Mouse (Mus musculus) liver, postnatal 0 days (tissue): Measurements from ENCODE around the gene Klhdc7a.

Experiments
- CTCF ChIP-seq: sonication (generic); IDR thresholded peaks from 2 replicates; pipeline ENCODE4 v1.5.1; 2016; ENCODE audit warnings: antibody characterized with exemption, low read depth
- EP300 ChIP-seq: IDR thresholded peaks from 2 replicates; pipeline ENCODE4 v1.6.1; 2016; ENCODE audit warnings: antibody characterized with exemption, low read depth, mild to moderate bottlenecking

GRCm38 (mm10) chr4:140015916-140016315, 48.1 kb upstream of the Klhdc7a start:
- TF ChIP-seq CTCF = no peak
- no peak for TF ChIP-seq EP300
